Mouse (Mus musculus) urinary bladder, postnatal 14 days (tissue): ENCODE results near the gene Klhl18.
A peak's percentile ranks its signal among the peaks of the same experiment; 100 is the strongest.
"Not testable (repeated sequence)": the region's sequence is repeated elsewhere in the genome, so short reads cannot be mapped to it uniquely, and the experiment has no call there.

Source experiments
- DNase-seq: peaks from one replicate; pipeline ENCODE4 v3.0.0; 2021; ENCODE audit warnings: low spot score

Gene Klhl18

DNA sequence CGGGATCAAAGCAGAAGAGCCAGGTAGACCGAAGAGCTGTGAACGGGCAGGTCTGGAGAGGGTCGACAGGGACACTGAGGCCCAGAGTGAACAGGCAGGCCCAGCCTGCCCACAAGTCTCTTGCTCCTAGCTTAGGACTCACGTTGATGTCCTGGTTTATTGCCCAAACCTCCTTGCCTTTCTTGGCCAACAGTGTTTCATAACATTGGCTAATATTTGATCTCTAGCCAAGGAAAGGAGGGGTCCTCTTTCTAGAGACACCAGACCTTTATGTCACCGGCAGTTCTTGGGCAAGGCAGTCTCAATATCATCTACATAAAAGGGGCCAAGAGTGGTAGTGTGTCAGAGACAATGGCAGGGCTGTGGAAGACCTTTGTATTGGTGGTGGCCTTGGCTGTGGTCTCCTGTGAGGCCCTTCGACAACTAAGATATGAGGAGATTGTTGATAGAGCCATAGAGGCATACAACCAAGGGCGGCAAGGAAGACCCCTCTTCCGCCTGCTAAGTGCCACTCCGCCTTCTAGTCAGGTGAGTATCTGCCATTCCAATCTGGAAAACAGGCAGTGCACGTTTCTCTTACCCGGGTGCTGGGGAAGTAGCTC lies 56.9 kb downstream of the Klhl18 start, which contains the start of gene Ngp:
Gene Ngp (plus strand): TSS at position 237 of the 602 bp plus-strand sequence.
- no peak for DNase-seq

DNA sequence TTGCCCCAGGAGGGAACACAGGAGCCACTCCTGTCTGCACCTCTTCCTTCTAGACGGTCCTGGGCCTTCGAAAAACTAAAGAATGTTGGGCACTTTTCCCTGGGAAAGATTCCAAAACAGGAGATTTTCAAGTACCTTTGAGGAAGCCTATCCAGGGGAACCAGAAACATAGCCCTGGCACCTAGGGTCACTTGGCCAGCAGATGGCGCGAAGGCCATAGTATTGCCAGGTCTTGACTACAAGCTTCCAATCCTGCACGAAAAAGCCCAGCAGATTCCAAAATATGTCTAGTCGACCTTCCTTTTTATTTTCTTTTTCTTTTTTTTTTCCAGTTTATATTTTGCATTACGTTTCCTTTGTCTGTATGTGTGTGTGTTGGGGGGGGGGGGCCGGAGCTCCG lies 62.7 kb downstream of the Klhl18 start:
- DNase-seq: peak; percentile 47

DNA sequence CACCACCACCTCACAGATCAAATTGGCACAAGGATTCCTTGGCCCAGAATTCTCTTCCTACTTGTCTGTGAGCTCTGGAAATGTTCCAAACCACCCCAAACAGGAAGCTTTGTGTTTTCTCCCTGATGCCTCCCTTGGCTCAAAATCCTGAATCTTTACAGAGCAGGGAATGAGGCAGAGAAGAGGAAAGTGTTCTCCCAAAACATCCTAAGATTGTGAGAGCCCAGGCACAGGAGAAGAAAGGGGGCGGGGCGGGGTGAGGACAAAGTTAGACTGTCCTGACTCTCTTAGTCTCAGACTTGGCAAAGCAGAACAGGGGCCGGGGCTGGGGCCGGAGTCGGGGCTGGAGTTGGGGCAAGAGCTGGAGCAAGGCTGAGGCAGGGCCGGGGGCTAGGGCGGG lies 63.6 kb downstream of the Klhl18 start:
- DNase-seq: no peak

DNA sequence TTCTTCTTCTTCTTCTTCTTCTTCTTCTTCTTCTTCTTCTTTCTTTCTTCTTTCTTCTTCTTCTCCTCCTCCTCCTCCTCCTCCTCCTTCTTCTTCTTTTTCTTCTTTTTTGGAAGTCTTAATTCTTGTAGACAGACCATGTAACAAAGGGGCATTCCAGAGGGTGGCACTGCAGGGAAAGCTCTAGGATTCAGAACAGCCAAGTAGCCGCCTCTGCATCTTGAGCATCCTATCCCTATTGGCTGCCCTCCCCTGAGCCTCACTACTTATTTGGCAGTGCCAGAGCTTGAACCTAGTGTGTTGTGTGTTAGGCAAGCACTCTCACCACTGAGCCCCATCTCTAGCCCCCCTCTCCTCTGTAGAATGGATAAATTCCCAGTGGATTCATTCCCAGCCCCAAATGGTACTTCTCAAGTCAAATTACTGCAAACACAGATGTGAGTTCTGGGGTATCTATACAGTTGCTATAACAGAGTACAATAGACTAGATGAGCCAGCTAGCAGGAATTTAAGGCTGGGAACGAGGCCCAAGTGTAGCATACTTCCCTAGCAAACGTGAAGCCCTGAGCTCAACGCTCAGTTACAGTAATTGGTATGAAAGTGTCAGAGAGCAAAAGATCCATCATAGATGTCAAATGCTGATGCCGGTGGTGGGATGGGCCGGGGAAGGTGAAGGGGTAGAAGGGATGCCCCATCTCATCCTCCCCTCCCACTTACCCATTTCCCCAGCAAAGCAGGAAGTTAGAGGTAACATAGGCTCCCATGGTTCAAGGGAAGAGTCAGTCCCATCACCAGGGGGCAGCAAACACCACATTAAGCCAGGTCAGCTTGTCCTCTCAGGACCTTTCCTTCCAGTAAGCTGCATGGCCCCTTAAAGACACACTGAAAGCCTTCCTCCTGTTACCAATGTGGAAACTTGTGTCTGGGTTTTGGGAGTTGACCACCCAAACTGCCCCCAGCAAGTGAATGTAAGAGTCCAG lies 65.3 kb downstream of the Klhl18 start:
- peak; percentile 87 for DNase-seq

DNA sequence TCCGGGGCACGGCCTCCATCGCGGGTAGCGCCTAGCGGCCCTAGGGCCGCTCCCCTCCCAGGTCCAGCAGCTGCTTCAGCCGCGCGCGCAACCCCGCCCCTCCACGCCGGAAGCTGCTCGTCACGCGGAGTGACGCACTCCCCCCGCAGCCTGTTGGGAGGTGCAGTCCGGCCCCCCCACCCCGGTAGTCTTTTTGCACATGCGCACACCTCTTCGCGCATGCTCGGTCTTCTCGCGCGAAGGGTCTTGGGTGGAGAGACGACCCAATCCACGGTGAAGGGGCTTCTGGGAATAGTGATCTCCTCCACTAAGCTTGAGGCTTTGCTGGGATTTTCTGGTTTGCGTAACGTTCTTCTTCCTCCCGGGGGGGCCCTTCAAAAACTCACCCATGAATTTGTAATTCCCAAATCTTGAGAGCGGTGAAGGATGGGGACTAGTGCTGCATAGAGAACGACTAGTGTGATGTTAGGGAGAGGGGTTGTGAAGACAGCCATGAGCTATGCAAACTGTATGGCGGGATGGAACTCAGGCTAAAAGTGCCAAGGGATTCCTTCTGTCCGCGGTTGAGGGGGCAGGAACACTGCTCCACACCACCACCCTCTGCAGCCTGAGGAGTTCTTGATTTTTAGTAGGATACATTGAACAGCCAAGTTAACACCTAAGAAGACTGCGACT lies 68.3 kb downstream of the Klhl18 start, which contains the start of gene Ptpn23:
Gene Ptpn23 (minus strand): TSS at position 115 of the 675 bp plus-strand sequence.
- DNase-seq: peak; percentile 96

DNA sequence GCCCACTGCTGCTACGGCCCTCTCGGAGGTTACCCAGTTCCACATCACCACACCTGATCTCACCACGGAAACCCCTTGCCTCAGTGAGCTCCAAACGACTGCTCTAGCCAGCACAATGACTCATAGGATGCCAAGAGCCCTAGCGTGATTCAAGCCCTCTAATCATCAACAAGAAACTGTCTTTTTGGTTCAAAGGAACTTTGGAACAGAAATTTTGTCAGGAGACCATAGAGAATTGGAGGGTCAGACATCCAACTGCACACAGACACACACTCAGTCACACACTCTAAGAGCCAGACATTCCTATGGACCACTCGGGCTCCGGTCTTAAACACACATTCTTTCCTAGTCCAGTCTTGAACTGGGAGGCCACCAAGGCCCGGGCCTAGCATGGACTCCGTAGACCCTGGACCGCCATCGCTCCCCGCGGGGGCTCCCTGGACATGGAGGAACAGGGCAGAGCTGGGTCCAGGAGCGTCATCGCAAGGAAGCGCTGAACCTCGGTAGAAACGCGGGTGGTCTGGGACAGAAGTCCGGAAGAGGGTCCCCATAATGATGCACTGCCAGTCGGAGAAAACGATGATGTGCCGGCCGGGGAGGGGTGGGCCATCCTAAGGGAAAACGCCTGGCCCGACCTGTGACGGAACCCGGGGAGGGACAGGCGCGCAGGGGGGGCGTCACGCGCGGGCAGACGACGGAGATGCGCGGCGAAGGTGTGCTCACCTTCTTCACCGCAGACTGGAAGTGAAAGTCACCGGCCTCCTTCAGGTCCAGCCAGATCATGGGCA lies 69.0 kb downstream of the Klhl18 start:
- DNase-seq: no peak

DNA sequence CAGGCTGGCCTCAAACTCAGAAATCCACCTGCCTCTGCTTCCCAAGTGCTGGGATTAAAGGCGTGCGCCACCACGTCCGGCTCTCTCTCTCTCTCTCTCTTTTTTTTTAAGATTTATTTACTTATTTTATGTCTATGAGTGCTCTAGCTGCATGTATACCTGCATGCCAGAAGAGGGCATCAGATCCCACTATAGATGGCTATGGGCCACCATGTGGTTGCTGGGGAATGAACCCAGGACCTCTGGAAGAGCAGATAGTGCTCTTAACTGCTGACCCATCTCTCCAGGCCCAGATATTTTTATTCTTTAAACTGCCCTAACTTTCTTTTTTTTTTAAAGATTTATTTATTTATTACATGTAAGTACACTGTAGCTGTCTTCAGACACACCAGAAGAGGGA lies 73.3 kb downstream of the Klhl18 start:
- DNase-seq: not testable (repeated sequence)

DNA sequence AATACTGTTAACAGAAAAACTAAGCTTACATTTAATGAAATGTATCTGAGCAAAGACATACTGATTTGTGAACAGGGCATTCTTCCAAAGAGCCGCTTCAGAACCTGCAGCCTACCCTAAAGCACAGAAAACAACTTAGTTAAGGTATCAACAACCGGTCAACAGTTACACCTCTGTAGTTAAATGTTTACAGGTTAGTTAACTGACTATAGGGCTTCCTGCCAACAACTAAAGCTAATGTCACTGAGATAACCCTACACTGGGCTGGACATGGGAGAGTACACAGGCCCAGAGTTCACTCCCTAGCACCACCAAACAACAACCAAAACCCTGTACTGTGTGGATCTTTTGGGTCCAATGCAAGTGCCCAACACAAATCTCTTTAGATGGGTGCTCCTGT lies 73.8 kb downstream of the Klhl18 start:
- DNase-seq: no peak

DNA sequence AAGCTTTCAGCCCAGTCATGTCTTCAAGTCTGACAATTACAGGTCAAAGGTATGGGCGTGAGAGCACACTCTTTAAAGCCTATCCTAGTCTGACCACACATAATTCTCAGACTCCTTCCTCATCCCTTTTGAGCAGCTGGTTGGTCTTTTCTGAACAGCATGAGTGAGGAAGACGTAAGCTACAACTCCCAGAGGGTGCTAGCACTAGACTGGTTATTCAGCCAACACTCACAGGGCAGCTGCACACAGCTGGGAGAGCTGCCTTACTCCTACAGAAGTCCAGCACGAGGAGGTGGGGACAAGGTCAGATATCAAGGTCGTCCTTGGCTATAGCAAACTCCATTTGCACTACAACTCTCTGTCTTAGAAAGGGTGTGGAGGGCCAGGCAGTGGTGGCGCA lies 75.8 kb downstream of the Klhl18 start:
- DNase-seq: no peak

DNA sequence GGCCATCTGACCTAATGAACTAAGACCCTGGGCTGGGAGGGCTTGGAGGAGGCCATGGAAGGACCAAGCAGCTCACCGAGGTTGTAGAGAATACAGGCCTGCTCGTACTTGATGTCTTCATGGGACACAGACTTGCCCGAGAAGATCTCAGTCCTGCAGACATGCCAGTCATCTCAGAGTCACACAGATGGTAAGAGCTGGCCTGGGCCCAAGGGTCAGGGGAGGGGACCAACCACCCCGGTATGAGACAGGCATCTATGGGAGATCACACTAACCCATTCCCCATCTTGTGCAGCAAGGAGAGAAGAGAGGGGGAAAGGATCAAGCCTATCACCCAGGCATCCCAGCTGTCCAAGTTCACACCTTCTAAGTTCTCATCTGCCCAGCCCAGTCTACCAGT lies 83.2 kb downstream of the Klhl18 start:
- no peak for DNase-seq

DNA sequence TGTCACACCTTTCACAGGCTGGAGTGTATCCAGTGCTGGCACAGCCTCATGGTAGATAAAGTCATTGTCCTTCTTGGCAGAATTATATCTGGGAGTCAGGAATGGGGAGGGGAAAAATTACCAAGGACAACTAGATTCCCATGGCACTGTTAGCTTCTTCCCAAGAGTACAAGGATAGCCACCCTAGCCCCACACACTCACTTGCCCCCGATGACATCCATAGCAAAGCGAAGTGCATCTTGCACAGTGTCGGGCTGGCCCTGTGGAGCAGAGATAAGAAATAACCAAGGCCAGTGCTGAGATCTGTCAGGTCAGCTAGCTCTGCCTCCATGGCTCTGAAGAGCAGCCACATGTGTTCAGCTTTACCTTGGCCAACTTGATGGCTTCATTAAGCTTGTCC lies 85.7 kb downstream of the Klhl18 start:
- DNase-seq: no peak

DNA sequence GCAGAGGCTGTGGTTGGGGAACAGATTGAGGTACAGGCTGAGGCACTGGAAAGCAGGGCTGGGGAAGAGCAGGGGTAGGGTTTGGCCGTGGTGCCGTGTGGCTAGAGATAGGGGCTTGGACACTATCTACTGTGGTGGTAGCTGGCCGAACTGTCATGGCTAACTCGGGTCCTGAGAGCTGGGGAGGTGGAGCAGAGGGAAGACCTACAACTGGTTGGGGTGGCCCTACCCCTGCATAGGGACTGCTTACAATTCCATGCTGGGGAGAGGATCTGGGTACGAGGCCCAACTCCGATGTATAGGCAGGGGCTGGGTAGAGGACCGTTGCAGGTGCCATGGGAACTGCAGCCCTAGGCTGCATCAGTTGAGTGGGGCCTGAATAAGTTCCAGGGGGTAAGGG lies 88.5 kb downstream of the Klhl18 start:
- no peak for DNase-seq

DNA sequence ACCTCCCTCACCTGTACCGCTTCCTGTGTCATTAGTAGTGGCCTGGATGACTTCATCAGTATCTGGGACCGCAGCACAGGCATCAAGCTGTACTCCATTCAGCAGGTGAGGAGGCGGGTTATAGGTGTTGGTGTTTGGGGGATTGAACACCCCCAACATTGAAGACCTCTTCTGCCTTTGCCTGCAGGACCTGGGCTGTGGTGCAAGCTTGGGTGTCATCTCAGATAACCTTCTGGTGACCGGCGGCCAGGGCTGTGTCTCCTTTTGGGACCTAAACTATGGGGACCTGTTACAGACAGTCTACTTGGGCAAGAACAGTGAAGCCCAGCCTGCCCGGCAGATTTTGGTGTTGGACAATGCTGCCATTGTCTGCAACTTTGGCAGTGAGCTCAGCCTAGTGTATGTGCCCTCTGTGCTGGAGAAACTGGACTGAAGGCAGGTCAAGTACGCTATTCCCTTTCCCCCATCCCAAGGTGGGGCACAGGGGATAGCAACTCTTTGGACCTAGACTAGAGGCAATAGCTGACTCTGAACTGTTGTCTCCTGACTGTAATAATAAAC lies 92.0 kb downstream of the Klhl18 start:
- DNase-seq: no peak

DNA sequence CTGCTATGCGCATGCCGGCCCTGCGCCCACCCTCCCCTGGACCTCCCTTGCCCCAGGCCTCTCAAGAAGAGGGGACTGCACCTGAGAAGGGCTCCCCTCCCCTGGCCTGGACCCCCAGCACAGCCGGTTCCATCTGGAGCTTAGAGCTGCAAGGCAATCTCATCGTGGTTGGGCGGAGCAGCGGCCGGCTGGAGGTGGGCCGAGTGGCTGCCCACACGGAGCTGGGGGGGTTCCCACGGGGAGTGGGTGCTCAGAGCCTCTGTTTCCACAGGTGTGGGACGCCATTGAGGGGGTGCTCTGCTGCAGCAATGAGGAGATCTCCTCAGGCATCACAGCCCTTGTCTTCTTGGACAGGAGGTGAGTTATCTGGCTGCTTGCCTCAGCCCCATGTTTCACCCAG lies 95.2 kb downstream of the Klhl18 start:
- no peak for DNase-seq

DNA sequence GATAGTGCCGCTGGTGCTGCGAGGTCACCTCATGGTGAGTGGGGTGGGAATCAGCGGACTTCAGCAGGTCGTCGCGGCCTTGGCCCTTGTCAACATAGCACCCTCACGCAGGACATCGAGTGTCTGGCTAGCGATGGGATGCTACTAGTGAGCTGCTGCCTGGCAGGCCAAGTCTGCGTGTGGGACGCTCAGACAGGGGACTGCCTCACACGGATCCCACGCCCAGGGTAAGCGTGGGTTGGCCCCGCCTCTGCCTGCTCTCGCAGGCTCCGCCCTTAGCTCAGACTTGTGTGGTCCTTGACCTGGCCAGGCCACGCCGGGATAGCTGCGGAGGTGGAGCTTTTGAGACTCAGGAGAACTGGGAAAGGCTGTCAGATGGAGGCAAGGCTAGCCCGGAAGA lies 95.8 kb downstream of the Klhl18 start:
- DNase-seq: no peak

DNA sequence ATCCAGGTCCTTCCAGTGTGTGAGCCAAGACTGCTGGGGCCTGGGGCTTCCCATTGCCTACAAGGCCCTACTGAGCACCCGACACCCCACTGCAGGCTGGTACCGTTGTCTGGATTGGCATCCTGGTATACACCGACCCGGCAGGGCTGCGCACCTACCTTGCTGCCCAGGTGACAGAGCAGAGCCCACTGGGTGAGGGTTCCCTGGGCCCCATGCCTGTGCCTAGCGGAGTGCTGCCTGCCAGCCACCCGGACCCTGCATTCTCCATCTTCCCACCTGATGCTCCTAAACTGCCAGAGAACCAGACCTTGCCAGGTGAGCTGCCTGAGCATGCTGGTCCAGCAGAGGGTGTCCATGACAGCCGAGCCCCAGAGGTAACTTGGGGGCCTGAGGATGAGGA lies 97.1 kb downstream of the Klhl18 start:
- DNase-seq: no peak

DNA sequence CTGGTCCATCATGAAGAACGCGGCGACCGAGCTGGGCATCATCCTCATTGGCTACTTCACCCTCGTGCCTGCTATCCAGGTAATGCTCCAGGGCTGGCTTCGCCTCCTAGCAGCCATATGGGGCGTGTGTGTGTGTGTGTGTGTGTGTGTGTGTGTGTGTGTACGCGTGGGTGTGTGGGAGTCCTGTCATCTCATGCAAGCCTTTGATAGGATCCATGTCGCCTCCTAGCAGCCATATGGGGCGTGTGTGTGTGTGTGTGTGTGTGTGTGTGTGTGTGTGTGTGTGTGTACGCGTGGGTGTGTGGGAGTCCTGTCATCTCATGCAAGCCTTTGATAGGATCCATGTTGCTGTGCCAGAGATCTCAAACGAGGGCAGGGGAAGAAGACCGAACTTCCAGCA lies 98.8 kb downstream of the Klhl18 start:
- not testable (repeated sequence) for DNase-seq
